Mouse (Mus musculus) heart, postnatal 0 days (tissue): ENCODE data around the gene Tbxas1.

Experiments used
- CTCF ChIP-seq: IDR thresholded peaks from 2 replicates; pipeline ENCODE4 v1.5.1; 2016; ENCODE audit warnings: antibody characterized with exemption, control low read depth, low read depth
- EP300 ChIP-seq: IDR thresholded peaks from 2 replicates; pipeline ENCODE4 v1.6.1; 2016; ENCODE audit warnings: antibody characterized with exemption, low read depth

- no peak for TF ChIP-seq CTCF
- no peak for TF ChIP-seq EP300
Measured at GRCm38 (mm10) chr6:38969944-38970740, 94.9 kb downstream of the Tbxas1 start.
